Mouse (Mus musculus) embryonic facial prominence, embryonic 14.5 days (tissue): Measurements from ENCODE around the gene Dbf4. TPM values are rescaled to one million over a fixed set of nuclear protein-coding genes. Genes with fewer than 3 reads are reported as not detected.

Experiments
- ATAC-seq: fragments of 200-750 bp; cut with Nextera tagmentation; 2 replicates; pipeline ENCODE4 v1.8.0; 2017; ENCODE audit warnings: low read depth, moderate number of reproducible peaks, moderate TSS enrichment
- DNase-seq: peaks from one replicate; pipeline ENCODE4 v3.0.0-alpha.2; 2015; ENCODE audit warnings: low spot score
- H3K27ac ChIP-seq: fragments of 300-500 bp; sonication (generic); replicated peaks from 2 replicates; pipeline ENCODE4 v1.5.1; 2014; ENCODE audit warnings: low read depth, mild to moderate bottlenecking, low read length, moderate library complexity
- H3K27me3 ChIP-seq: fragments of 300-500 bp; sonication (generic); replicated peaks from 2 replicates; pipeline ENCODE4 v1.6.1; 2014; ENCODE audit warnings: low read length; ENCODE audit not compliant: control insufficient read depth, insufficient read depth
- H3K36me3 ChIP-seq: fragments of 300-500 bp; sonication (generic); 2 replicates; pipeline ENCODE4 v1.6.1; 2014; ENCODE audit warnings: low read length, mixed read lengths; ENCODE audit not compliant: control insufficient read depth, insufficient read depth
- H3K4me1 ChIP-seq: fragments of 300-500 bp; sonication (generic); 2 replicates; pipeline ENCODE4 v1.6.1; 2014; ENCODE audit warnings: antibody characterized with exemption, low read length; ENCODE audit not compliant: control insufficient read depth, insufficient read depth
- H3K4me2 ChIP-seq: fragments of 300-500 bp; sonication (generic); 2 replicates; pipeline ENCODE4 v1.6.1; 2014; ENCODE audit warnings: low read depth, mild to moderate bottlenecking, low read length, moderate library complexity, mixed read lengths
- H3K4me3 ChIP-seq: fragments of 300-500 bp; sonication (generic); 2 replicates; pipeline ENCODE4 v1.5.1; 2014; ENCODE audit warnings: low read depth, mild to moderate bottlenecking, low read length
- H3K9ac ChIP-seq: fragments of 300-500 bp; sonication (generic); 2 replicates; pipeline ENCODE4 v1.6.1; 2014; ENCODE audit warnings: low read depth, mild to moderate bottlenecking, low read length, moderate library complexity, mixed read lengths
- H3K9me3 ChIP-seq: fragments of 300-500 bp; sonication (generic); 2 replicates; pipeline ENCODE4 v1.6.1; 2016; ENCODE audit warnings: low read length; ENCODE audit not compliant: control insufficient read depth
- WGBS: fragments of 180-500 bp; shearing (Covaris S2); extraction: QIAGEN DNeasy Blood & Tissue Kit; methylation state at CpG from one replicate; pipeline ENCODE4 v1.1.7; 2014; 5-methylcytosine and 5-hydroxymethylcytosine counted together
- polyA plus RNA-seq: library from polyadenylated mRNA; unstranded; fragments of >200 nt; fragmentation: Nextera tagmentation; extraction: Ambion mirVana; gene quantifications from 2 replicates; pipeline ENCODE4 v1.2.1, GENCODE M21; 2014

Dbf4 gene
- 36.6 and 37.4 TPM in 2 replicates for polyA plus RNA-seq

DNA sequence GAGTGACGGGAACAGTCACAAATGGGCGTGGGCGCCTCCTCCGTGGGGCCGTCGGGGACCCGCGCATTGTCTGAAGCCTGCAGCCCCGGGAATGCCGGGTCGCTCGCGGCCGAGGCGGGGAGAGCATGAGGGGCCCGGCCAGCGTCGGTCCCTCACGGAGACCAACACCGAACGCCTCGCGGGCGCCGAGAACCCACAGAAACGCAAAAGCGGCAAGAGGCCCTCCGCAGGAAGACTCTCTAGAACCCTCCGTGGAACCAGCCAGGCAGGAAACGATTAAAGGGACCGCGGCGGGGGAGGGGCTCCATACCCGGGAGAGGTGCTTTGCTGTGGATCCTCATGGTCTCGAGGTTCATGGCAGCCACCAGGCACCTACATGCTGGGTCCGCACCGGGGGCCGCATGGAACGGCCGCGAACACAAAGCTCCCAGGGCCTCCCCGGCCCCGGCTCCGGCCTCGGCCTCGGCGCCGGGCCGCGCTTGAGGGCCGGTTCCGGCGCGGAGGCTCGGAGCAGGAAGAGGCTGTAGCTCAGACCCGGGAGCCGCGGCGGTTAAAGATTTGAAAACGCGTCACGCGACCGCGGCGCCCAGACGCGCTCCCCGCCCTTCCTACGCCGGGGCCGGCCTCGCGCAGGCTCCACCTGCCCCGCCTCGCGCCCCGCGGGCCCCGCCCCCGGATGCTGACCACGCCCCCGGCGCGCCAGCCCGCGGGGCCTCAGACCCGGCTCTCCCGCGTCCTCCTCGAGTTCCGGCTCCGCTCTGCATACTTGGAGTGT lies at the start of gene Dbf4, which contains the start of gene Slc25a40:
Gene Dbf4 (minus strand): TSS at position 560 of the 775 bp plus-strand sequence.
Gene Slc25a40 (plus strand): TSS at position 694 of the 775 bp plus-strand sequence.
- Histone ChIP-seq H3K4me3 (peak within 1 kb of the TSS; percentile 88), H3K27me3 (no peaks in the 10 kb centered on the region), H3K9me3 (no peaks in the 10 kb centered on the region), H3K4me2 (peak within 1 kb of the TSS; percentile 81), H3K4me1 (peaks cover 10% of the 10 kb centered on the region; the same call in 1 of the 2 replicates), H3K9ac (peak within 1 kb of the TSS; percentile 90), H3K27ac (peak within 1 kb of the TSS; percentile 89), H3K36me3 (peaks cover 22% of the 10 kb centered on the region)
- DNase-seq (peak; percentile 96), ATAC-seq (peak; percentile 98)
- WGBS: 0% methylated on average over 31 of the region's 93 CpGs

GRCm38 (mm10) chr5:8456561-8456960 lies 34.0 kb upstream of the Dbf4 start:
- no peak overlapping the region for H3K4me2 ChIP-seq
- no peak overlapping the region for H3K4me3 ChIP-seq
- H3K27ac ChIP-seq: no peak overlapping the region
- no peaks in the 10 kb centered on the region for H3K4me1 ChIP-seq
- ATAC-seq (no peak), DNase-seq (no peak)
- H3K9ac ChIP-seq: no peak overlapping the region
- 85% methylated on average over 5 of the region's 5 CpGs for WGBS
- no peaks in the 10 kb centered on the region for H3K9me3 ChIP-seq
- no peaks in the 10 kb centered on the region for H3K27me3 ChIP-seq
- H3K36me3 ChIP-seq: peaks cover 20% of the 10 kb centered on the region; the same call in 1 of the 2 replicates

DNA sequence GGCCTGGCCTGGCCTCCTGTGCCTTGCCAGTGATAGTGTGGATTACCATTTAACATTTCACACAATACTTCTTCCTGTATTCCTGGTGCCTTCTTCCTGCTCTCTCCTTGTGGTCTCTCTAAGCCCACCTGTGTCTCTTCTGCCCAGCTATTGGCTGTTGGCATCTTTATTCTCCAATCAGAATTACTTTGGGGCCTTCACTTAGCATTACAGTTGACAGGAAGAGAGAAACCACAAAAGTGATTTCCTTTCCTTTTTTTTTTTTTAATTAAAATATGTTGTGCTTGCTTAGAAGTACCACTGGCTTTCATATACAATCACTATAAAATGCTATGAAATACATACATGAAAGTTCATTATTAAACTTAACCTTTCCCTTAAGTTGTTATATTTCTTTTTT lies 33.0 kb upstream of the Dbf4 start:
- Histone ChIP-seq H3K9ac (no peak overlapping the region), H3K27me3 (no peaks in the 10 kb centered on the region), H3K4me1 (no peaks in the 10 kb centered on the region), H3K27ac (no peak overlapping the region), H3K9me3 (no peaks in the 10 kb centered on the region), H3K4me3 (no peak overlapping the region), H3K4me2 (no peak overlapping the region), H3K36me3 (peaks cover 17% of the 10 kb centered on the region; the same call in 1 of the 2 replicates)
- DNase-seq (no peak), ATAC-seq (no peak)

- no peak overlapping the region for H3K4me2 ChIP-seq
- no peak overlapping the region for H3K27ac ChIP-seq
- H3K9me3 ChIP-seq: no peaks in the 10 kb centered on the region
- H3K36me3 ChIP-seq: peaks cover 11% of the 10 kb centered on the region; the same call in 1 of the 2 replicates
- DNase-seq (no peak), ATAC-seq (no peak)
- no peak overlapping the region for H3K4me3 ChIP-seq
- no peaks in the 10 kb centered on the region for H3K4me1 ChIP-seq
- WGBS: 77% methylated on average over 2 of the region's 2 CpGs
- H3K27me3 ChIP-seq: no peaks in the 10 kb centered on the region
- no peak overlapping the region for H3K9ac ChIP-seq
These were observed 16.6 kb upstream of the Dbf4 start for GRCm38 (mm10) chr5:8439095-8439494.

DNA sequence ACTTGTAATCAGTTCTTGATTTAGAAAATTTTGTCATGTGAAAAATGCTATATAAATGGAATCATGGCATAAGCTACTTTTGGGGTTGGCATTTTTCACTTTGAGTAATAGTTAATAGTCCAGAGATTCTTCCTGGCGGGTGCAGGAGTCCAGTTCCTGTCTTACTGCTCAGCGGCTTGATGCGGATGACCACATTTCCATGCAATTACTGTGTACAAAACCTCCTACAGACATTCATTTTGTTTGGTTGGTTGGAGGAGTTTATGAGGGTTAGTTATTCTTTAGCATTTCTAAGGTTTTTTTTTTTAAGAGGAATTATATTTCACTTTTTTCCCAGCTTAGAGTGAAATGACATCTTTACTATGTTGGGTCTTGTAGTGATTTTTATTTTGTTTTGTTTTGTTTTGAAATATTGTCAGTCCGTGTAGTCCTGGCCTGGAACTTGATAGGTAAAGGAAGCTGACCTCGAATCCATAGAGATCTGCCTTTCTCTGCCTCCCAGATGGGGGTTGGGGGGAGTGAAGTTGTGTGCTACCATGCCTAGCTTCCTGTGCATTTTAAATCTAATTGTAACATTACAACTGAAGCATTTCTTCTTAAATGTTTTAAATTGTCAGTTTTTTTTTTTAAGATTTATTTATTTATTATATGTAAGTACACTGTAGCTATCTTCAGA lies 15.1 kb upstream of the Dbf4 start:
- Histone ChIP-seq H3K9ac (no peak overlapping the region), H3K27ac (no peak overlapping the region), H3K36me3 (peaks cover 11% of the 10 kb centered on the region; the same call in 1 of the 2 replicates), H3K4me1 (no peaks in the 10 kb centered on the region), H3K27me3 (no peaks in the 10 kb centered on the region), H3K4me3 (no peak overlapping the region), H3K4me2 (no peak overlapping the region), H3K9me3 (no peaks in the 10 kb centered on the region)
- DNase-seq (no peak), ATAC-seq (no peak)
- WGBS: 89% methylated on average over 5 of the region's 5 CpGs

DNA sequence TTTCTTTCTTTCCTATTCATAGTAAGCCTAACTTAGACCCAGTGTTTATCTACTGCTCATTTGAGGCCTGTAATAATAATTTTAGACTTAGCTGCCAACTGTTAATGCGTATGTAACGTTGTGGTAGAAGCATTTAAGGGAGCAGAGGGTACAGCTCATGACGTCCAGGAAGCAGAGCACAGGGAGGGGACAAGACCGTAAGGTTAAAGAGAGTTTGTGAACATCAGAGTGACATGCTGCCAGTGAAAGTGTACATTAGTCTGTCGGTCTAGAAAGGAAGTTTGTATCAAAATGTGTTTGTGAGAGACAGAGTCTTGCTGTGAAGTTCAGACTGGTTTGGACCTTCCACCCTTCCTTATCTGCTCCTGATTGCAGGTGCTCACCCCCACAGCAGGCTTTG lies 3.4 kb upstream of the Dbf4 start:
- Histone ChIP-seq H3K27ac (no peak overlapping the region), H3K4me2 (no peak overlapping the region), H3K4me1 (peaks cover 10% of the 10 kb centered on the region; the same call in 1 of the 2 replicates), H3K4me3 (no peak overlapping the region), H3K36me3 (peaks cover 9% of the 10 kb centered on the region), H3K9me3 (no peaks in the 10 kb centered on the region), H3K9ac (no peak overlapping the region), H3K27me3 (no peaks in the 10 kb centered on the region)
- ATAC-seq (no peak), DNase-seq (no peak)
- 73% methylated on average over 5 of the region's 5 CpGs for WGBS

- no peaks in the 10 kb centered on the region for H3K9me3 ChIP-seq
- H3K9ac ChIP-seq: peak overlapping the region; percentile 90
- no peaks in the 10 kb centered on the region for H3K27me3 ChIP-seq
- no peak for ATAC-seq
- H3K4me2 ChIP-seq: peak overlapping the region; percentile 81
- WGBS: 19% methylated on average over 7 of the region's 7 CpGs
- H3K27ac ChIP-seq: peak overlapping the region; percentile 44; the same call in 1 of the 2 replicates
- peaks cover 10% of the 10 kb centered on the region; the same call in 1 of the 2 replicates for H3K4me1 ChIP-seq
- peak; percentile 8 for DNase-seq
- H3K36me3 ChIP-seq: peaks cover 7% of the 10 kb centered on the region; the same call in 1 of the 2 replicates
- H3K4me3 ChIP-seq: peak overlapping the region; percentile 88
These were observed 1.6 kb upstream of the Dbf4 start for GRCm38 (mm10) chr5:8424116-8424515.

- ATAC-seq: no peak
These were observed 714 bp upstream of the Dbf4 start for GRCm38 (mm10) chr5:8422932-8423928.

More at GRCm38 (mm10) chr5:8422932-8423928, 714 bp upstream of the Dbf4 start:
- Histone ChIP-seq H3K9me3 (no peaks in the 10 kb centered on the region), H3K36me3 (peaks cover 13% of the 10 kb centered on the region), H3K4me1 (peaks cover 10% of the 10 kb centered on the region; the same call in 1 of the 2 replicates), H3K27me3 (no peaks in the 10 kb centered on the region), H3K27ac (peak overlapping the region; percentile 75), H3K4me2 (peak overlapping the region; percentile 81), H3K4me3 (peak overlapping the region; percentile 88), H3K9ac (peak overlapping the region; percentile 90)
- DNase-seq: peak; percentile 45
- WGBS: under 1% methylated on average over 28 of the region's 40 CpGs
